Mouse (Mus musculus) liver, embryonic 14.5 days (tissue): ENCODE measurements at regions not wholly inside any gene's neighbourhood (a gene's known extent, or its start where the extent isn't known, plus 50 kb on each side); places are given as distances from the start of the nearest gene placed in this dataset.

Source experiments
- ATAC-seq: fragments of 200-750 bp; cut with Nextera tagmentation; 2 replicates; pipeline ENCODE4 v1.8.0; 2017; ENCODE audit warnings: moderate number of reproducible peaks, mild to moderate bottlenecking, moderate library complexity; ENCODE audit not compliant: insufficient read depth
- DNase-seq, 3 experiments: peaks; one replicate each; pipeline ENCODE4 v3.0.0-alpha.2; 2012 to 2013; ENCODE audit warnings: low read depth in 3 of 3, low spot score in 3 of 3
- H3K27ac ChIP-seq: fragments of 300-500 bp; sonication (generic); 2 replicates; pipeline ENCODE4 v1.5.1; 2014; ENCODE audit warnings: moderate library complexity, mild to moderate bottlenecking, control low read depth, inconsistent platforms
- H3K27me3 ChIP-seq: fragments of 300-500 bp; sonication (generic); 2 replicates; pipeline ENCODE4 v1.6.1; 2014; ENCODE audit warnings: mild to moderate bottlenecking, low read length, moderate library complexity; ENCODE audit not compliant: control insufficient read depth, insufficient read depth
- H3K36me3 ChIP-seq: fragments of 300-500 bp; sonication (generic); replicated peaks from 2 replicates; pipeline ENCODE4 v1.6.1; 2014; ENCODE audit warnings: low read depth; ENCODE audit not compliant: control insufficient read depth, insufficient read depth
- H3K4me1 ChIP-seq, 2 experiments: fragments of 200-500 bp in 1 of 2; fragments of 300-500 bp in 1 of 2; sonication (generic) in 1 of 2; replicated peaks; 2 replicates each; pipeline ENCODE4 v1.6.1; 2012 to 2014; ENCODE audit warnings: antibody characterized with exemption in 1 of 2, inconsistent platforms in 1 of 2, low read length in 1 of 2; ENCODE audit not compliant: control insufficient read depth in 2 of 2, insufficient read depth in 2 of 2
- H3K4me2 ChIP-seq: fragments of 300-500 bp; sonication (generic); 2 replicates; pipeline ENCODE4 v1.6.1; 2014; ENCODE audit warnings: low read depth, mild to moderate bottlenecking, control low read depth, moderate library complexity
- H3K4me3 ChIP-seq, 2 experiments: fragments of 200-500 bp in 1 of 2; fragments of 300-500 bp in 1 of 2; sonication (generic) in 1 of 2; 2 replicates each; pipeline ENCODE4 v1.5.1; 2012 to 2014; ENCODE audit warnings: low read depth in 2 of 2, low read length in 2 of 2, mild to moderate bottlenecking in 2 of 2, control low read depth in 1 of 2, inconsistent platforms in 1 of 2, moderate library complexity in 1 of 2; ENCODE audit not compliant: insufficient read depth in 1 of 2
- H3K9ac ChIP-seq: fragments of 300-500 bp; sonication (generic); replicated peaks from 2 replicates; pipeline ENCODE4 v1.6.1; 2014; ENCODE audit warnings: mild to moderate bottlenecking, control low read depth, moderate library complexity
- H3K9me3 ChIP-seq: fragments of 300-500 bp; sonication (generic); 2 replicates; pipeline ENCODE4 v1.6.1; 2016; ENCODE audit warnings: low read length, mixed read lengths; ENCODE audit not compliant: control insufficient read depth
- CTCF ChIP-seq: IDR thresholded peaks from 2 replicates; pipeline ENCODE4 v1.5.1; 2016; ENCODE audit warnings: antibody characterized with exemption, low read depth, control low read depth
- EP300 ChIP-seq: IDR thresholded peaks from 2 replicates; pipeline ENCODE4 v1.6.1; 2016; ENCODE audit warnings: antibody characterized with exemption, low read depth
- WGBS: fragments of 180-500 bp; shearing (Covaris S2); extraction: QIAGEN DNeasy Blood & Tissue Kit; methylation state at CpG from one replicate; pipeline ENCODE4 v1.1.7; 2014; ENCODE audit not compliant: insufficient replicate concordance; 5-methylcytosine and 5-hydroxymethylcytosine counted together

DNA sequence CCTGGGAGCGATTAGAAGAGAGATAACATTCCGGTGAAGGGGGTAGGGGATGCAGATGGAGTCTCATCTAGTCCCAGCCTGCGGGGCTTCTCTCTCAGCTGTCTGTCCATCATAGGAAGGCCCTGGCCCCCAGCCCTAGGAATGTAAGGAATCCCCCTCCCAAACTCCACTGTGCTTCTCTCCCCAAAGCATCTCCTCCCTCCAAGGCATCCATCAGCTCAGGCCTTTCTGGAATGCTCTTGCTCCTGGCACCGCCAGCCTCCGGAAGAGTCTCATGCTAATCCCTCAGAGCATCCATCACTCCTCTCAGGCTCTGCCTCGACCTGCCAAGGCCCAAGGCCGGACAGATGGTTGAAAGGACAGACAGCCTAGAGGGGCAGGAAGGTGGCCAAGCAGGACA is 128.4 kb downstream of the Ddx1 start:
- no peak overlapping the region for H3K4me2 ChIP-seq
- H3K9ac ChIP-seq: no peak overlapping the region
- 45% methylated on average over 7 of the region's 7 CpGs for WGBS
- no peaks in the 10 kb centered on the region for H3K4me1 ChIP-seq
- DNase-seq: no peak
- ATAC-seq: no peak
- H3K27me3 ChIP-seq: no peaks in the 10 kb centered on the region
- no peak overlapping the region for H3K27ac ChIP-seq
- no peak for TF ChIP-seq CTCF
- no peaks in the 10 kb centered on the region for H3K36me3 ChIP-seq
- H3K4me3 ChIP-seq: no peak overlapping the region
- no peaks in the 10 kb centered on the region for H3K9me3 ChIP-seq

DNA sequence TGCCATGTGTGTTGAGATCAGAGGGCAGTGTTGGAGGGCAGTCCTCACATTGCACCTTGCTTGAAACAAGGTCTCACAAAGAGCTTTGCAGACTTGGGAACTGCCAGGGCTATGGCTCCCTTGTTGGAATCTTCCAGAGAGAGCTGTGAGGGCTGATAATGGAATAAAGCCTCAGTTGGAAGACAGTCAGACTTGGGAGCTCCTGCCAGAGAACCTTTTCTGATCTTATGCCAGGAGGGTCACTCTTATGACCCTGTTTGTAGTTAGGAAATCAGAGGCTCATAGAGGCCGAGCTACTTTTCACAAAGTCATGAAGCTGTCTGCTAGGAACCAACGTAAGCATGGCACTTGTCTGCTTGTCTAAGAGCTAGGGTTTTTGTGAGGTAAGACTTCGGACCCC is 129.4 kb downstream of the Ddx1 start:
- 59% methylated on average over 3 of the region's 3 CpGs for WGBS
- no peak for ATAC-seq
- Histone ChIP-seq H3K9me3 (no peaks in the 10 kb centered on the region), H3K27ac (no peak overlapping the region), H3K27me3 (no peaks in the 10 kb centered on the region), H3K4me3 (no peak overlapping the region), H3K4me1 (no peaks in the 10 kb centered on the region), H3K4me2 (no peak overlapping the region), H3K36me3 (no peaks in the 10 kb centered on the region), H3K9ac (no peak overlapping the region)
- TF ChIP-seq CTCF: no peak
- TF ChIP-seq EP300: no peak
- no peak for DNase-seq

DNA sequence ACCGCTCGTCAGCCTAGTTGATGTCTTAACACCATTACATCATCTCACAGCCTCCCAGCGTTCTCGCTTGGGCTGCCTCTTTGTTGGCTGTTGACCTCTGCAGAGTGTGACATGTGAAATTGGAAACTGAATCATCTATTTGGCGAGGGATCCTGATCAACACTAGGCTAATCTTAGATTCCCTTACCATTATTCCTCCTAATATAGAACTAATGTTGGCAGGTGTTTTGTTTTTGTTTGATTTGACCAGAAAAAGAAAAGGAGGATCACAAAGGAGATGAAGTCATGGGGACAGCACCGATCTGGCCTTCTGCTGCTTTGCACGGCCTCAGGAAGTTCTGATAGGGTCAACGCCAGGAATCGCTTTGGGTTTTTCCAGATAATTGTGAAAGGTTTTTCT is 131.0 kb downstream of the Ddx1 start:
- H3K4me2 ChIP-seq: no peak overlapping the region
- H3K27me3 ChIP-seq: no peaks in the 10 kb centered on the region
- no peak overlapping the region for H3K27ac ChIP-seq
- TF ChIP-seq EP300: no peak
- WGBS: 48% methylated on average over 9 of the region's 9 CpGs
- no peaks in the 10 kb centered on the region for H3K36me3 ChIP-seq
- DNase-seq: no peak
- H3K4me1 ChIP-seq: no peaks in the 10 kb centered on the region
- no peak overlapping the region for H3K9ac ChIP-seq
- no peak for ATAC-seq
- H3K4me3 ChIP-seq: no peak overlapping the region
- H3K9me3 ChIP-seq: no peaks in the 10 kb centered on the region

DNA sequence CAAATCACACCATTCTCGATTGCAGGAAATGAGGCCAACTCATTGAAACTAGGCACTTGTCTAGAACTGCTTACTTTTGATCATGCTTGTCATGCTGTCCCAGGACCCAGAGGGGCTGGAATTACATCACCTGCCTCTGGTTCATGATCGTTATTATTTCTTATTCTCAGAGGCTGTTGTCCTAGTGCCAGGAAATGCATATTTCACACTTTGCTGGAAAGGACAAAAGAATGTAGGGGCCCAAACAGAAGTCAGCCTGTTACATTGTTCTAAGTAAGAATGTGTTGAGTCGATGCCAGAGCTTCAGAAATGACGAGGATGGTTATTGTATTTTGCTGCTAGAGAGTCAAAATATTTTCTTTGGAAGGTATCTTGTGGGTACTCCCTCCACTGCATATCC is 134.7 kb downstream of the Ddx1 start:
- Histone ChIP-seq H3K27ac (no peak overlapping the region), H3K9me3 (no peaks in the 10 kb centered on the region), H3K4me3 (no peak overlapping the region), H3K9ac (no peak overlapping the region), H3K4me2 (no peak overlapping the region), H3K36me3 (no peaks in the 10 kb centered on the region), H3K4me1 (no peaks in the 10 kb centered on the region), H3K27me3 (no peaks in the 10 kb centered on the region)
- TF ChIP-seq EP300 (no peak), CTCF (no peak)
- no peak for DNase-seq
- WGBS: 46% methylated on average over 4 of the region's 4 CpGs
- no peak for ATAC-seq

DNA sequence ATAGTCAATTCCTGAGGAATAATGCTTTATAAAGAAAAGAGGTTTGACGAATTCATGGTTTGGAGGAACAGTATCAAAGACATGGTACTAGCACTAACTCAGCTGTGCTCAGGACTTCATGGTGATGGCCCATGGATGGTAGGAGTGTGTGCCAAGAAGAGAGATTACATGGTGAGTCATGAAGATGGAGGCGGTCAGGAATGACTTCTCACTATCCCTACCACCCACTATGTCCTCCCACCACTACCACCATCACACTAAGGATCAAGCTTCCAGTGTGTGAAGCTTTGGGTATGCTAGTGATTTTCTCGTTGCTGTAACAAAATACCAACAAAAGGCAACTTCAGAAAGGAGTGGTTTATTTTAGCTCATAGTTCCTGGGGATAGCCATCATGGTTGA is 142.1 kb downstream of the Ddx1 start:
- no peaks in the 10 kb centered on the region for H3K27me3 ChIP-seq
- H3K9ac ChIP-seq: no peak overlapping the region
- no peak overlapping the region for H3K4me3 ChIP-seq
- WGBS: 50% methylated on average over 3 of the region's 3 CpGs
- no peak overlapping the region for H3K27ac ChIP-seq
- H3K4me2 ChIP-seq: no peak overlapping the region
- H3K36me3 ChIP-seq: no peaks in the 10 kb centered on the region
- no peak for ATAC-seq
- no peaks in the 10 kb centered on the region for H3K4me1 ChIP-seq
- DNase-seq: no peak
- TF ChIP-seq CTCF (no peak), EP300 (no peak)
- H3K9me3 ChIP-seq: no peaks in the 10 kb centered on the region
